Mouse (Mus musculus): Measurements from ENCODE around the gene Dnah17. TPM values are rescaled to one million over a fixed set of nuclear protein-coding genes. Genes with fewer than 3 reads are reported as not detected.
A peak's percentile ranks its signal among the peaks of the same experiment; 100 is the strongest.

Gene Dnah17
- total and polyA plus RNA-seq, 3 experiments = under 0.01 to 0.12 (median 0.03) TPM

- no peak for DNase-seq
These were observed 45.3 kb downstream of the Dnah17 start for GRCm38 (mm10) chr11:118085176-118085575.

GRCm38 (mm10) chr11:118084266-118084665 lies 46.2 kb downstream of the Dnah17 start:
- DNase-seq = no peak

DNA sequence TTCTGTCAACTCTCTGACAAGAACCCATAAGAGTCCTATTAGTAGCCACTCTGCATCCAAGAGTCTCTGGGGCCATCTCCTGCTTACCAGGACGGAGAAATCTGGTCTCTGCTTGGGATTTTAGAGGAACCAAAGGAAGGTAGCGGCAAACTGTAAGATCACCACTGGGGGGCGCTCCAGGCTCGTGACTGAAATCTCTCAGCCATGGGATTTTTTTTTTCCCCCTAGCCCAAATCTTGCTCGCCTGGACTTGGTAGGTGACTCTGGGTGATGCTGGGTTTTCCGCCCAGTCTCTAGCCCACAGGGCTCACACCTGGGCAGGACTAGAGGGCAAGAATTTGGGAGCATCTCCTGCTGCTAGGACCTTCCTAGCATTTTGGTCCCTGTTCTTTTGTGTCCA lies 46.6 kb downstream of the Dnah17 start:
- DNase-seq = peak; percentile 51

DNA sequence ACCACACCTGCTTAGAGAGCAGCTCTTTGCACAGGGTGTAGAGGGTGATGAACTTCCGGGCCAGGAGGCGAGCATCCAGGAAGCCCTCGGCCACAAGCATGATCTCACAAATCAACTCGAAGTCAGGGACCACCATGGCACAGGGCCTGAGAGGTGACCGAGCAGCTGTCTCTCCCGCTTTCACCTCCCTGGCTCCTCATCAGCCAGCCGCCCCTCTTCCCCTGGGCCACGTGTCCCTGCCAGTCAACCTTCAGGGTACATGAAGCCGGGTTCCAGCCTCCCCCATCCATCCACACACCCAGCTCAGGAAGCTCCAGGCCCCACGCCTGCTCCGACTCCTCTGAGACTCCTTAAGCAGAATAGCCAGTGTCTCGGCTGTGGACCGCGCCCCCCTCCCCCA lies 48.1 kb downstream of the Dnah17 start:
- no peak for DNase-seq

- no peak for DNase-seq
These were observed 50.7 kb downstream of the Dnah17 start for GRCm38 (mm10) chr11:118079750-118080149.

DNA sequence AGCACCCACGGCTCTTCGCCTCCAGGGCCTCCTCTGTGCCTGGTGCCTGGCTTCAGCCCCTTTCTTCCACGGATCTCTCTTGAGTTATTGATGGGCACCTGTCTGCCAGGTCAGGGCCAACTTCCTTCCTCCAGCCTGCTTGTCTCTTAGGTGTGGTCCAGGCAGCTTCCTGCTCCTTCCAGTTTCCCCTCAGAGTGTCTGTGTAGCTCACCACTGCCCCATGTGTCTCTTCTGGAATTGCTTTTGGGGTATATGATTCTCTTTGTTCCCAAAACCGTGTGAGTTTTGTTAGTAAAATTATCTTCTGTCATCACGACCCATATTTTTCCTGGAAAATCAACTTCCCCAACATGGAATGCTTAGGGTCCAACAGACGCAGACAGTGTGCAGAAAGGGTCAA lies 53.5 kb downstream of the Dnah17 start:
- no peak for DNase-seq

- DNase-seq = no peak
These were observed 55.4 kb downstream of the Dnah17 start for GRCm38 (mm10) chr11:118075035-118075522.

DNA sequence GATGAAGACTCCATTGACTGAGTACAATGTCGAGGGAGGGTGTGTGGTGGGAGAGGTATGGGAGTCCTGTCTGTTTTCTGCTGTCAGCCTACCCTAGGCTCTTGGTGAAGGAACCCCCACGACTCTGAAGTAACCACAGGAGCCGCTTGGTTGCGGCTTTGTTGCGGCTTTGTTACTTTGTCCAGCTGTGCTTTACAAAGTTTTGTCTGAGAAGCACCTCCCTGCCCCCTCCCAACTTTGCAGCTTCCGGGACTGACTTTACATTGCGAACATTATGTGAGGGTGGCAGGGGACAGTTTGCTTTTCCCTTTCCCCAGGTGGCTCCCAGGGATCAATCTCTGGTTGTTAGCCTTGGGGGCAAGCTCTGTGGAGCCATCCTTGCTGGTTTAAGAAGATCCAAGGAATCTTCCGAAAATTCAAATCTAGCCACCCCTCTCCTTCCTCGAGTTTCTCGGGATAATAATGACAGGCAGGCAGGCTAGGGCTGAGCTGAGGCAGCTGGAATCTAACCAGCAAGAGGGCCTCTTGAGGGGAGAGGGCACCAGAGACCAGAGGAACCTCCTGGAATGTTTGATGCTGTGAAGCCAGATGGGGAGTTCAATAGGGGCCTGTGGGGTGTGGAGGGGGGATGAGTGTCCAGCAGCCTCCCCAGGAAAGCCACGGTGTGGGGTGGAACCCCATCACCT lies 59.1 kb downstream of the Dnah17 start:
- DNase-seq = no peak

DNA sequence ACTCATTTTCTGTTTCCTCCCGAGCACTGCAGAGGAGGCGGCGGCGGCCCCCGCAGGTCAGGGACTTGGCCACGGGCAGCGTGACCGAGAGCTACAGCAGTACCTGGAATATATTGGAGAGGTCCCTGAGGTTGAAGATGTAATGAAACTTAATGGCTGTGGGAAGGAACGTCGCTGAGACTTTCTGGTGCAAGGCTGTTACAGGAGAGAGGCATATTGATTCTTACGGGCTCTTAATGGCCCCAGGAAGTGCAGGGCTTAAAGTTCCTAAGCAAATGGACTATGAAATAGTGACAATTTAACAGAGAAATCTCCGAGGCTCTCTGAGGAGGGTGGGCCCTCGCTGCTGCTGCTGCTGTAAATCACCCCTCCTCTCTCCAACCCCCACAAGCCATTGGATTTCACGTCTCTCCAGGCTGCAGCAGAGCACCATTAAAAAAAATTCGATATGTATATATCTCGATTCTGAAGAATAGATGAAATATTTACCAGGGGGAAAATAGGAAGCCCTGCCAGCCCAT lies 61.6 kb downstream of the Dnah17 start:
- DNase-seq = no peak

GRCm38 (mm10) chr11:118067588-118067987 lies 62.8 kb downstream of the Dnah17 start:
- no peak for DNase-seq

- no peak for DNase-seq
These were observed 70.4 kb downstream of the Dnah17 start for GRCm38 (mm10) chr11:118060038-118060437.

GRCm38 (mm10) chr11:118058872-118059271 lies 71.6 kb downstream of the Dnah17 start:
- no peak for DNase-seq

GRCm38 (mm10) chr11:118058367-118058766 lies 72.1 kb downstream of the Dnah17 start:
- no peak for DNase-seq

GRCm38 (mm10) chr11:118050174-118050573 lies 80.3 kb downstream of the Dnah17 start:
- DNase-seq = peak; percentile 14

DNA sequence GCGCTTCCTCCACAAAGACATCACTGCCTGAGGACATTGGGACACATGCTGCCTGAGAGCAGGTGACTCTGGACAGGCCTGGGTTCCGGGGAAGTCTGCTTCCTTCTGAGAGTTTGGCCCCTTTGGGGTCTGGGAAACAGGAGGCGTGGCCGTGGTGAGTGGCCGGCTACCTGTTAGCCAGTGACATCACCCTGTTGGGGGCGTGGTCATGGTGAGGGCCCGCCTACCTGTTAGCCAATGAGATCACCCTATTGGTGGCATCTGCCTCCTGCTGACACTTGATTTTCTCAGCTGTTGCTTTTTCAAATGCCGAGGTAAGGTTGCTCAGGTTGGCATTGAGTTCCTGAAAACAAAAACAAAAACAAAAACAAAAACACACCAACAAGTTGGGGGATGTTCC lies 80.8 kb downstream of the Dnah17 start:
- no peak for DNase-seq

DNA sequence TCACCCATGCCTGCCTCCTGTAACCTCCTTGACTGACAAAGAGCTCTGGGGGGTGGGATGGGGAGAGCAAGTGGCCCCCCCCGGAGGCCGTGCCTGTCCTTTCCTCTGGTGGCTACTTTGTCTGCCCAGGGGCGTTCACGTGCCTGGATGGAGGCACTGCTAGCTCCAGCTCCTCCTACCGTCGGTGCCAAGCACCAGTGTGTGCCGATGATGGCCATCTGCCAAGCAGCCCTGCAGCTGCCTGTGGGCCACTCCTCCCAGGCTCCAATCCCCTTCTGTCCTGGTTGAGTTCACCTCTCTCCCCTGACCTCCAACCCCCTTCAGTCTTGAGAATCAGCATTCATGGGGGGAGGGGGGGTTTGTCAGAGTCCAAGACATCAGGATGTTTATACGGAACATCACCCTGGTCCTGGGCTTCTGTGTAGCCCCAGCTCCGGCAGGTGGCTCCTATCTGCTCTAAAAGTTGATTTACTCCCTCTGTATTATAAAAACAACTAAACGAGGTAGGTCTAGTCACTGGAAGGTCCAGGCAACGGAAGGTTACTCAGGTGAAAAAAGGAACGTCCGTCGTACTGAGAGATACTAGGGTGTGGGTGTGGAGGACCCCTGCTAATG lies 87.0 kb downstream of the Dnah17 start:
- peak; percentile 28 for DNase-seq

- no peak for DNase-seq
These were observed 87.6 kb downstream of the Dnah17 start for GRCm38 (mm10) chr11:118042791-118043190.

DNA sequence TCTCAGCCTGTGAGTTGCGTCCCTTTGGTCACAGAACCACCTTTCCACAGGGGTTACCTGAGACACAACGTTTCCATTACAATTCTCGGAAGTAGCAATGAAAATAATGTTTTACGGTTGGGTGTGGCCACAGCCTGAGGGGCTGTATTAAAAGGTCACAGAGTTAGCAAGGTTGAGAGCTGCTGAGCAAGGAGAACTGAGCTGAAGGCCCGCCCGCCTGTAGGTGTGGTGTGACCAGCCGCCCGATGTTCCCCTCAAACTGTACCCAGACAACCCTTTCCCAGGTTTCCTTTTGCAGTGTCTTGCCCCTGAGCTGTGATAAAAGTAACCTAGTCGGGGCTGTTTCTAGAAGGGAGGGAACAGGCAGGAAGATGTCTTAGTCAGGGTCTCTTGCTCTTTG lies 95.4 kb downstream of the Dnah17 start:
- no peak for DNase-seq

DNA sequence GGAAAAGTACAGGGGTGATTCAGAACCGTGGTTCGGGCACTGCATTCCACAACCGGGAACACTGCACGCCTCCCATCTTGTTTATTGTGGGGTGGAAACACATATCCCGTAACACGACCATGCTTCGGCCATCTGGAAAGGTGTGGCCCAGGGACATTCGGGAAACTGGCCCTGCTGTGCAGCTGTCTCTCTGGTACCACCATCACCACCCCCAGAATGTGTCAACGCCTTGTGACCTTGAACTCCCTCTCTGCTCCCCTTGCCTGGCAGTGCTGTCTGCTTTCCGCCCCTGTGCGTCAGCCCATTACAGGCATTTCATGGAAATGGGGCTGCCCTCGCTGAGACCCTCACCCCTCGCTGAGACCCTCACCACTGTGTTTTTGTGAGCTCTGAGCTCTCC lies 96.0 kb downstream of the Dnah17 start:
- DNase-seq = no peak

GRCm38 (mm10) chr11:118031134-118031533 lies 99.3 kb downstream of the Dnah17 start:
- no peak for DNase-seq

DNA sequence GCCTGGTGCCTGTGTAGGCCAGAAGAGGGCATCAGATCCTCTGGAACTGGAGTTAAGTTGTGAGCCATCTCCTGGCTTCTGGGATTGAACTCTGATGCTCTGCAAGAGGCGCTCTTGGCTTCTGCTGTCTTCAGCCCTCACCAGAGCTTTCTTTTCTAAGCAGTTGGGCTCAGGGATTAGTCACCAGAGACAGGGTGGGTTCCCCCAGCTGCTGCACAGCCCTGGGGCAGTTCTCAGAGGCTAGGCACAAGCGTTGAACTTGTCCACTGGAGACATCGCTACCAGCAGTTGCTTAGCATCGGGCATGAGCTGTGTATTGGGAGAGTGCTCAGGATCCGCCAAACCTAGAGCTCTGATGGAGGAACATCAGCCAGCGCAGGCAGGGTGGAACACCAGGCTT lies 101.3 kb downstream of the Dnah17 start:
- no peak for DNase-seq

DNA sequence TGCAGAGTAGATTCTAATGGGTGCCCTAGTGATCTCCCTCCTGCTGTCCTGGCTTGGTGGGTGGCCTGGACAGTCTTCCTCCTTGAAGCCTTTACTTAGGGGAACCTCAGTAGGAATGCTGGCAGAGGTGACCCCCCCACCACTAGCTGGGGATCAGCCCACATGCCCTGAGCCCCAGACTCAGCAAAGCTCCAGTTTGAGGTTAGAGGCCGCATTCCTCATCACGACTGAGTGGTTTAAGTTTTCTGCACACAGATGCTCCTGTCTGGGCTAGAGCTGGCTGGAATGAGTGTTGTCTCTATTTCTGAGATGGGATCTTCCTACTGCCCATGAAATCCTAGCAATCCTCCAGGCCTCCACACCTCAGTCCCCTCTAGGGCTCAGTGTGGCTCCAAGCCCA lies 106.3 kb downstream of the Dnah17 start:
- DNase-seq = no peak

DNA sequence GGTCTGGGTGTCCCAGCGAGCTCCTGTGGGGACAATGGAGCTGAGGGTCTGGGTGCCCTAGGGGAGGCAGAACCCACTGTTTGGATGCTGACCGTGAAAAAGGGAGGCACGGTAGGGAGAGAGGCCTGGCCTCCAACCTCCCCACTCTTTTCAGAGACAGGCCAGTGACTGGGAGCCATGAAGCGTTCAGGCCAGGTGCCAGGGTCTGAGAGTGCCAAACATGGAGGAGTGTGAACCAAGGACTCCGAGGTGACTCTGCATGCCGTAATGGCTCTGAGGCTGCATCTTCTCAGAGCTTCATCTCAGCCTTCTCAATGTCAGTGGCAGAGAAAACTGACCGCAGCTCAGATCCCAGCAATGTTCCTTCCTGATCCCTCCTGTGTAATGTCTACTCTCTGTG lies 107.0 kb downstream of the Dnah17 start:
- no peak for DNase-seq

DNA sequence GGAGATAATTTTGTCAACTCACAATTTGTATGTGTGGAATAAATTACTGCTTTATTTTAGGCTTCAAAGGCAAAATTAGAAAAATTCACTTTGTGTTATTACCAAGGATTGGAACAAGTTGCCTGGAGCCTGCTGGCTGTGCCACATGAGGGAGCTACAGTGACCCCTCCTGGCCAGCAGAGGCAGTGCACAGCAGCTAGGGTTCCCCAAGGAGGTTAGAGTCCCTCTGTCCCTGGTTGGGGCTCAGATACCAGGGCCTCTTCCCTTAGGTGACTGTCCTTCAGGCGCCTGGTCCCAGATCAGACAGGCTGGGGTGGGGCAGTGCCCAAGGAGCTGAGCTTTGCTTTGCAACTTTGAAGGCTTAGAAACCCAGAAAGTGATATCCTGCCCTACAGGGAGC lies 108.6 kb downstream of the Dnah17 start:
- DNase-seq = peak; percentile 78
